Mouse (Mus musculus) erythroblast, embryonic 14.5 days (primary cell): ENCODE measurements around the gene Khk. TPM values are rescaled to one million over a fixed set of nuclear protein-coding genes. Genes with fewer than 3 reads are reported as not detected.

Source experiments
- H3K27me3 ChIP-seq: 2 replicates; pipeline ENCODE4 v1.6.1; 2012; ENCODE audit warnings: inconsistent platforms; ENCODE audit not compliant: control insufficient read depth
- H3K36me3 ChIP-seq: 2 replicates; pipeline ENCODE4 v1.6.1; 2012; ENCODE audit warnings: mild to moderate bottlenecking, inconsistent platforms; ENCODE audit not compliant: control insufficient read depth
- H3K4me1 ChIP-seq: 2 replicates; pipeline ENCODE4 v1.6.1; 2012; ENCODE audit warnings: inconsistent platforms; ENCODE audit not compliant: control insufficient read depth
- H3K4me3 ChIP-seq: replicated peaks from 2 replicates; pipeline ENCODE3; 2012; ENCODE audit warnings: moderate library complexity, mild to moderate bottlenecking, inconsistent platforms
- H3K9me3 ChIP-seq: 2 replicates; pipeline ENCODE4 v1.6.1; 2012; ENCODE audit warnings: low read length, inconsistent platforms, mixed read lengths; ENCODE audit not compliant: control insufficient read depth
- GATA1 ChIP-seq: IDR thresholded peaks from 2 replicates; pipeline ENCODE4 v1.6.1; 2012; ENCODE audit warnings: low read length, inconsistent platforms, mixed read lengths
- TAL1 ChIP-seq: IDR thresholded peaks from 3 replicates; pipeline ENCODE4 v1.6.1; 2012; ENCODE audit warnings: low read length, inconsistent platforms, mixed read lengths
- polyA plus RNA-seq: library from polyadenylated mRNA; stranded (reverse); fragments of >175 nt; gene quantifications from 2 replicates; pipeline ENCODE4 v1.2.3, GENCODE M21; 2012

The Khk gene
- polyA plus RNA-seq, 1 experiment: 1.8 TPM

- Histone ChIP-seq H3K27me3 (peaks cover under 1% of the 10 kb centered on the region), H3K4me1 (peaks cover 15% of the 10 kb centered on the region), H3K4me3 (no peak within 1 kb of the TSS), H3K36me3 (no peaks in the 10 kb centered on the region), H3K9me3 (0 out of 2 replicates have a peak, but pooled peaks cover 3% of the 10 kb centered on the region)
- TF ChIP-seq TAL1: no peak
- TF ChIP-seq GATA1: no peak
Observed at GRCm38 (mm10) chr5:30968416-30968815, 47.2 kb downstream of the Khk start, which contains the start of gene Tcf23. Gene Tcf23, plus strand, starts transcription at chr5:30968662.

DNA sequence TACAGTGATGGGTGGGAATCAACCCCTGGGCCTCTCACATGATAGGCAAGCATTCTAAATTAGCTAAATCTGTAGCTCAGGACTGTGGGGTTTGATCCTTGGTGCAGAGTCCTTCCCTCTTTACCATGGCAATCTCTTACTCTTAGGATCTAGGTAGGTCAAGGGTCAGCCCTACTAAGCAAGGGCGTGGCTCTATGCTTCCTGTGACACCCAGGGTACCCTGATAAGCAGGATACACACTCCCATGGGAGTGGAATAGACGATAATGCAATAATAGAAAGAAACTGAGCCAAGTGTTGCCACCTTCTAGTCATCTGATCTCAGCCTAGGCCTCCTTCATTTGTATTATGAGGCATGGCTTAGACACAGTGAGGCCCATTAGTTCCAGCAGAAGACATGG is 48.2 kb downstream of the Khk start:
- Histone ChIP-seq H3K27me3 (no peaks in the 10 kb centered on the region), H3K4me1 (peaks cover 15% of the 10 kb centered on the region), H3K36me3 (no peaks in the 10 kb centered on the region), H3K9me3 (no peaks in the 10 kb centered on the region), H3K4me3 (no peak overlapping the region)
- TF ChIP-seq TAL1: no peak
- no peak for TF ChIP-seq GATA1

- Histone ChIP-seq H3K36me3 (no peaks in the 10 kb centered on the region), H3K27me3 (no peaks in the 10 kb centered on the region), H3K4me1 (peaks cover 2% of the 10 kb centered on the region), H3K9me3 (no peaks in the 10 kb centered on the region), H3K4me3 (no peak overlapping the region)
- no peak for TF ChIP-seq TAL1
- TF ChIP-seq GATA1: no peak
Observed at GRCm38 (mm10) chr5:30974870-30975656, 53.8 kb downstream of the Khk start.

Other genes starting within 250 kb of the Khk start
- 0.01 TPM in 1 of 2 replicates, not detected in the other for gene Dpysl5, start 209.9 kb upstream of the Khk start, polyA plus RNA-seq
- gene Mapre3, start 106.8 kb upstream of the Khk start, polyA plus RNA-seq: 0.09 TPM in 1 of 2 replicates, not detected in the other
- 0.90 and 1.2 TPM in 2 replicates for gene Tmem214, start 53.4 kb upstream of the Khk start, polyA plus RNA-seq
- 2.4 and 2.7 TPM in 2 replicates for gene Agbl5, start 32.7 kb upstream of the Khk start, polyA plus RNA-seq
- gene Ost4, start 13.6 kb upstream of the Khk start, polyA plus RNA-seq: 27.7 and 30.6 TPM in 2 replicates
- 0.50 and 0.81 TPM in 2 replicates for gene Emilin1, start 8.0 kb upstream of the Khk start, polyA plus RNA-seq
- gene Cgref1, start 24.2 kb downstream of the Khk start, polyA plus RNA-seq: not detected in 2 replicates
- 4.6 and 5.1 TPM in 2 replicates for gene Preb, start 38.9 kb downstream of the Khk start, polyA plus RNA-seq
- gene Tcf23, start 47.2 kb downstream of the Khk start, polyA plus RNA-seq: not detected in 2 replicates
- 0.81 and 1.6 TPM in 2 replicates for gene Atraid, start 126.9 kb downstream of the Khk start, polyA plus RNA-seq
- 0.07 and 0.13 TPM in 2 replicates for gene Slc5a6, start 127.5 kb downstream of the Khk start, polyA plus RNA-seq
- 14.6 and 19.9 TPM in 2 replicates for gene Cad, start 133.3 kb downstream of the Khk start, polyA plus RNA-seq
- gene Dnajc5g, start 184.9 kb downstream of the Khk start, polyA plus RNA-seq: not detected in 2 replicates
- not detected in 2 replicates for gene Slc30a3, start 186.8 kb downstream of the Khk start, polyA plus RNA-seq
- gene Trim54, start 195.3 kb downstream of the Khk start, polyA plus RNA-seq: not detected in 2 replicates
- not detected in 2 replicates for gene Ucn, start 217.4 kb downstream of the Khk start, polyA plus RNA-seq
- 0.14 and 0.38 TPM in 2 replicates for gene Mpv17, start 232.8 kb downstream of the Khk start, polyA plus RNA-seq